Mouse (Mus musculus): ENCODE results near the gene Hes5.

Hes5 gene

GRCm38 (mm10) chr4:154960690-154961225 lies at the start of gene Hes5:
TSS of gene Hes5 (plus strand) at chr4:154960923.
- DNase-seq (ENCODE audit: low read depth), result peak; percentile 55

- no peak for DNase-seq (ENCODE audit: low read depth)
Observed at GRCm38 (mm10) chr4:154911644-154912043, 49.1 kb upstream of the Hes5 start.

- DNase-seq (ENCODE audit: low read depth), result no peak
Observed at GRCm38 (mm10) chr4:154913845-154914244, 46.9 kb upstream of the Hes5 start.

GRCm38 (mm10) chr4:154914252-154914651 lies 46.5 kb upstream of the Hes5 start:
- DNase-seq (ENCODE audit: low read depth), result no peak

- no peak for DNase-seq (ENCODE audit: low read depth)
Observed at GRCm38 (mm10) chr4:154914707-154915106, 46.0 kb upstream of the Hes5 start.

GRCm38 (mm10) chr4:154915286-154915685 lies 45.4 kb upstream of the Hes5 start:
- no peak for DNase-seq (ENCODE audit: low read depth)

GRCm38 (mm10) chr4:154916662-154917061 lies 44.1 kb upstream of the Hes5 start:
- no peak for DNase-seq (ENCODE audit: low read depth)

GRCm38 (mm10) chr4:154922291-154922690 lies 38.4 kb upstream of the Hes5 start:
- no peak for DNase-seq (ENCODE audit: low read depth)

GRCm38 (mm10) chr4:154922931-154923330 lies 37.8 kb upstream of the Hes5 start:
- no peak for DNase-seq (ENCODE audit: low read depth)

GRCm38 (mm10) chr4:154925413-154925812 lies 35.3 kb upstream of the Hes5 start:
- DNase-seq (ENCODE audit: low read depth), result peak; percentile 79

GRCm38 (mm10) chr4:154926969-154927898 lies 33.5 kb upstream of the Hes5 start:
- peak; percentile 53 for DNase-seq (ENCODE audit: low read depth)

GRCm38 (mm10) chr4:154927899-154928337 lies 32.8 kb upstream of the Hes5 start:
- DNase-seq (ENCODE audit: low read depth), result peak; percentile 82

GRCm38 (mm10) chr4:154928395-154929087 lies 32.2 kb upstream of the Hes5 start, which contains the start of gene Tnfrsf14:
TSS of gene Tnfrsf14 (minus strand) at chr4:154928563.
- DNase-seq (ENCODE audit: low read depth), result no peak

- DNase-seq (ENCODE audit: low read depth), result no peak
Observed at GRCm38 (mm10) chr4:154929088-154929660, 31.5 kb upstream of the Hes5 start.

- DNase-seq (ENCODE audit: low read depth), result no peak
Observed at GRCm38 (mm10) chr4:154933306-154933907, 27.3 kb upstream of the Hes5 start.

GRCm38 (mm10) chr4:154934800-154935199 lies 25.9 kb upstream of the Hes5 start:
- DNase-seq (ENCODE audit: low read depth), result no peak

GRCm38 (mm10) chr4:154935788-154936187 lies 24.9 kb upstream of the Hes5 start:
- DNase-seq (ENCODE audit: low read depth), result peak; percentile 81

- peak; percentile 88 for DNase-seq (ENCODE audit: low read depth)
Observed at GRCm38 (mm10) chr4:154936542-154937255, 24.0 kb upstream of the Hes5 start.

GRCm38 (mm10) chr4:154937746-154938145 lies 23.0 kb upstream of the Hes5 start:
- DNase-seq (ENCODE audit: low read depth), result no peak

GRCm38 (mm10) chr4:154940156-154940555 lies 20.6 kb upstream of the Hes5 start:
- no peak for DNase-seq (ENCODE audit: low read depth)

GRCm38 (mm10) chr4:154941831-154942230 lies 18.9 kb upstream of the Hes5 start:
- DNase-seq (ENCODE audit: low read depth), result no peak

Data from induced T-regulatory cell, adult 2 months (primary cell).